Comparison of ENCODE assay signal across 1 mouse cellular context in the genomic region with DNA sequence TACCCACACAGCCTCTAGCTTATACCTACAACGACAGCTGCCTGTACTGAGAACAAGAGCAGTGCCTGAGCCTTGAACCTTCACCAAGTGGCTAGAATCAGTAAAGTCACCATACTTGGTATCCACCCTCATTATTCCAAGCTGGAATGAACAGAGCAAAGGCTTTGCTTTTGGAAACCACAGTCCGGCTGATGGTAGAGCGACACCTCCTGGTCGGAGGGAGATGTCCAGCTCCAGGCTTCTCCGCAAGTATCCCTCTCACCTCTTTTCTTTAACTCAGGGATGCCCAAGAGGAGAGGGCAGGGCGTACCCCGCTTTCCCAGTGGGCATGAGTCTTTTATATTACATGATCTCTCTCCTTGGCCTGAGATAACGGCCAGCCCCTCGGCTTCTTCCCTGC.
TF ChIP-seq lines count a peak whose summit lies in the region.

No protein-coding gene starts in this region.

TF ChIP-seq in CH12.LX, 34 proteins besides CTCF, POLR2A, EP300 and RAD21:
- peak; percentile 25 for TF ChIP-seq ZC3H11A (IDR thresholded peaks at IDR 0.05; ENCODE audit: low read depth, low read length)
- no peak for TF ChIP-seq IRF4 (IDR thresholded peaks at IDR 0.05; ENCODE audit: low read depth, low read length)
- no peak for TF ChIP-seq NRF1 (IDR thresholded peaks at IDR 0.05; ENCODE audit: low read depth, low read length)
- TF ChIP-seq SMC3 (IDR thresholded peaks at IDR 0.05; ENCODE audit: low read depth, low read length), result peak; percentile 84
TF ChIP-seq in CH12.LX: peak in this region for 2.
